18 mouse cellular contexts compared by ENCODE assay signal in genomic region chr3:67280247-67280646, GRCm38 (mm10).
DNase-seq lines count a peak whose midpoint lies in the region; ATAC-seq and TF ChIP-seq lines count a peak whose summit lies in the region.
"Had no signal": no experiment of that assay in that cellular context is flagged by ENCODE, and none has a peak within 500 bp of the region (broad histone marks: within the 10 kb centered on the region; RNA-seq: fewer than 3 reads in every experiment).

No protein-coding gene starts in this region.

- H3K36me3 ChIP-seq in testis, adult 2 months (ENCODE audit: control insufficient read depth, insufficient read depth, low read length) = no peaks in the 10 kb centered on the region
- no peaks in the 10 kb centered on the region for H3K36me3 ChIP-seq in liver, embryonic 13.5 days
- no peaks in the 10 kb centered on the region for H3K36me3 ChIP-seq in liver, postnatal 0 days (replicated peaks; ENCODE audit: insufficient read depth, low read length)
- H3K36me3 ChIP-seq: embryonic facial prominence, embryonic 12.5 days; forebrain, embryonic 15.5 days; heart, embryonic 13.5 days; hindbrain, embryonic 15.5 days had no signal

- H3K9me3 ChIP-seq in liver, embryonic 13.5 days (replicated peaks) = no peaks in the 10 kb centered on the region
- no peaks in the 10 kb centered on the region for H3K9me3 ChIP-seq in liver, postnatal 0 days (ENCODE audit: low read length)
- H3K9me3 ChIP-seq: embryonic facial prominence, embryonic 12.5 days; forebrain, embryonic 15.5 days; heart, embryonic 13.5 days; hindbrain, embryonic 15.5 days had no signal

- no peaks in the 10 kb centered on the region for H3K4me1 ChIP-seq in testis, adult 2 months (ENCODE audit: control insufficient read depth, insufficient read depth, low read length)
- peaks cover 11% of the 10 kb centered on the region for H3K4me1 ChIP-seq in liver, embryonic 13.5 days (replicated peaks)
- H3K4me1 ChIP-seq in liver, postnatal 0 days (ENCODE audit: insufficient read depth) = no peaks in the 10 kb centered on the region
- H3K4me1 ChIP-seq: embryonic facial prominence, embryonic 12.5 days; hindbrain, embryonic 15.5 days had no signal

- no peak for TF ChIP-seq POLR2A in testis, adult 2 months (IDR thresholded peaks at IDR 0.05; ENCODE audit: control insufficient read depth, low read depth, low read length)

- DNase-seq in testis, postnatal 14 days (ENCODE audit: low spot score) = no peak
- peak; percentile 2 for DNase-seq in liver, embryonic 13.5 days
- no peak for DNase-seq in liver, postnatal 0 days
- DNase-seq in T-cell, adult 2 months (ENCODE audit: low spot score) = no peak
- DNase-seq in embryo, embryonic 10 days (ENCODE audit: low spot score) = no peak
- no peak for DNase-seq in layer of hippocampus, adult 9-11 months
- DNase-seq: adrenal gland, adult 8-10 months; cerebellum, adult 2 months; cerebellum, postnatal 10 days; gastrocnemius, postnatal 36 days; heart, adult 11 months; heart, postnatal 36 days had no signal

- no peak overlapping the region; the same call in 1 of the 2 replicates for H3K4me2 ChIP-seq in liver, embryonic 13.5 days
- no peak overlapping the region for H3K4me2 ChIP-seq in liver, postnatal 0 days (ENCODE audit: low read depth, low read length)
- H3K4me2 ChIP-seq: embryonic facial prominence, embryonic 12.5 days; forebrain, embryonic 15.5 days; heart, embryonic 13.5 days; hindbrain, embryonic 15.5 days had no signal

- H3K9ac ChIP-seq in liver, embryonic 13.5 days = no peak overlapping the region
- H3K9ac ChIP-seq in liver, postnatal 0 days (replicated peaks) = no peak overlapping the region
- H3K9ac ChIP-seq: embryonic facial prominence, embryonic 12.5 days; forebrain, embryonic 15.5 days; heart, embryonic 13.5 days; hindbrain, embryonic 15.5 days had no signal

- ATAC-seq in liver, embryonic 13.5 days (ENCODE audit: low read depth) = peak; percentile 83
- ATAC-seq in liver, postnatal 0 days = peak; percentile 51
- ATAC-seq: forebrain, embryonic 15.5 days had no signal

- TF ChIP-seq CTCF in testis, adult 2 months (IDR thresholded peaks at IDR 0.05; ENCODE audit: control insufficient read depth, insufficient read depth, insufficient replicate concordance, low read depth, low read length) = no peak
- TF ChIP-seq CTCF in liver, postnatal 0 days (IDR thresholded peaks at IDR 0.05; ENCODE audit: low read depth) = no peak

- H3K4me3 ChIP-seq in testis, adult 2 months (ENCODE audit: control insufficient read depth, low read depth, low read length) = peak overlapping the region; percentile 17; the same call in 1 of the 2 replicates
- H3K4me3 ChIP-seq in liver, embryonic 13.5 days (replicated peaks) = no peak overlapping the region
- no peak overlapping the region for H3K4me3 ChIP-seq in liver, postnatal 0 days (ENCODE audit: low read depth, low read length)
- H3K4me3 ChIP-seq: embryonic facial prominence, embryonic 12.5 days; forebrain, embryonic 15.5 days; heart, embryonic 13.5 days; hindbrain, embryonic 15.5 days had no signal

- no peak overlapping the region for H3K27ac ChIP-seq in testis, adult 2 months (ENCODE audit: control insufficient read depth, insufficient read depth, low read depth, low read length)
- no peak overlapping the region for H3K27ac ChIP-seq in liver, embryonic 13.5 days
- no peak overlapping the region for H3K27ac ChIP-seq in liver, postnatal 0 days (ENCODE audit: low read depth)
- H3K27ac ChIP-seq: embryonic facial prominence, embryonic 12.5 days; forebrain, embryonic 15.5 days; heart, embryonic 13.5 days; hindbrain, embryonic 15.5 days had no signal

- no peak for TF ChIP-seq EP300 in liver, postnatal 0 days (IDR thresholded peaks at IDR 0.05; ENCODE audit: low read depth)

- H3K27me3 ChIP-seq in testis, adult 2 months (ENCODE audit: control insufficient read depth, insufficient read depth, low read length) = no peaks in the 10 kb centered on the region
- no peaks in the 10 kb centered on the region for H3K27me3 ChIP-seq in liver, embryonic 13.5 days
- no peaks in the 10 kb centered on the region for H3K27me3 ChIP-seq in liver, postnatal 0 days (ENCODE audit: insufficient read depth, low read length)
- H3K27me3 ChIP-seq: CH12.LX; embryonic facial prominence, embryonic 12.5 days; forebrain, embryonic 15.5 days; heart, embryonic 13.5 days; hindbrain, embryonic 15.5 days had no signal

- 37% methylated on average over 3 of the region's 3 CpGs for WGBS in liver, embryonic 13.5 days (ENCODE audit: insufficient replicate concordance)
- WGBS in liver, postnatal 0 days (ENCODE audit: insufficient replicate concordance) = 52% methylated on average over 3 of the region's 3 CpGs
